Mouse (Mus musculus): ENCODE results near the gene Zcchc18. TPM values are rescaled to one million over a fixed set of nuclear protein-coding genes. Genes with fewer than 3 reads are reported as not detected.

Zcchc18 gene
- polyA plus RNA-seq, 1 experiment from 2014 or later = 137 TPM

GRCm38 (mm10) chrX:136996256-136996655, 3.3 kb downstream of the Zcchc18 start:
- H3K27ac ChIP-seq = no peak overlapping the region
- 0 out of 2 replicates have a peak, but pooled peaks cover 5% of the 10 kb centered on the region for H3K27me3 ChIP-seq
- H3K36me3 ChIP-seq = no peaks in the 10 kb centered on the region
- WGBS = 81% methylated on average over 2 of the region's 2 CpGs
- H3K4me2 ChIP-seq (replicated peaks) = no peak overlapping the region
- ATAC-seq (ENCODE audit: low FRiP score) = no peak
- H3K4me1 ChIP-seq = peaks cover 6% of the 10 kb centered on the region; the same call in 1 of the 2 replicates
- no peaks in the 10 kb centered on the region for H3K9me3 ChIP-seq (replicated peaks)
- H3K4me3 ChIP-seq = no peak overlapping the region
- H3K9ac ChIP-seq = no peak overlapping the region

DNA sequence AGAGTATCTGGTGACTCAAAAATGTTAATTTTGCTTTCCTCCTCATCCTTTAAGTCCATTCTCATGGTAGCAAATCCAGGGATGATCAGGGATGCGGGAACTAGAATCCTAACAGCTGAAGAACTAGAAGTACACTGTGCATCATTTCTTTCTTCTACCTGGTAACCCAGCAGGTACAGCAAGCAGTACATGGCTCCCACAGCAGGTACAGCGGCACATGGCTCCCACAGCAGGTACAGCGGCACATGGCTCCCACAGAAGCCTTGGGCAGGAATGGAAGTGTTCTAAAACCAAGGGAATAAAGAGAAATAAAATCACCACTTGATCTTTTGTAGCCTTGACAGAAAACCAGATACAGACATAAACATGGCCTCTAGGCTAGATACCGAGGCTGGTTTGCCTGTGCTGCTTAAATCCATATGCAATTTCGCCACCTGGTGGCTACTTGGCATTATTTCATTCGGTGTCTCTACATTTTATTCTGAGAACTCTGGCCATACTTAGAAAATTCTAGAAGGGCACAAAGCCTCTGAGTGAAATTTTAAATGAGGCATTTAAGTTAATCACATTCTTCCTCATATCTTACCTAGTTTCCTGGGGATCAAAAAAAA, 22.2 kb downstream of the Zcchc18 start:
- Histone ChIP-seq H3K9me3 (replicated peaks) (no peaks in the 10 kb centered on the region), H3K4me1 (no peaks in the 10 kb centered on the region), H3K36me3 (no peaks in the 10 kb centered on the region), H3K27me3 (no peaks in the 10 kb centered on the region), H3K27ac (no peak overlapping the region), H3K4me3 (no peak overlapping the region), H3K9ac (no peak overlapping the region), H3K4me2 (replicated peaks) (no peak overlapping the region)
- ATAC-seq (ENCODE audit: low FRiP score) = 0 out of 2 replicates have a peak, but pooled peaks have one; percentile 29
- 57% methylated on average over 6 of the region's 6 CpGs for WGBS

DNA sequence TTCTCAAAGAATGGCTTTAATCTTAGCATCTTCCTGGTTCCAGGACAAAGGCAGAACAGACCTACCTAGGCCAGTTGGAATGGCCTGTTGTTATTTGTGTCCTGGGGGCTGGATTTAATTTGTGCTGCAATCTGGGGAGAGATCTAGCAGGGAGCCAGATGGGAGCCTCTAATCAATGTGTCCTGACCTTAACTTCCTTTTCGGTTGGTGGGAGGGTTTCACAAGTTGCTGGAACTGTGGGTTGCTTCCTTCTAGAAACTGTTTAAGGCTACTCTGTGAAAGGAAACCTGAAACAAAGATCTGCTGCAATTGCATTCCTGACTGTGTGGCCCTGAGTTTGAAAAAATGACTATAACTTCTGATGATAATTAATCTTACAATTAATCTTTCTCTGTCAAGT, 24.7 kb downstream of the Zcchc18 start:
- Histone ChIP-seq H3K9me3 (replicated peaks) (no peaks in the 10 kb centered on the region), H3K4me2 (replicated peaks) (no peak overlapping the region), H3K27me3 (no peaks in the 10 kb centered on the region), H3K27ac (no peak overlapping the region), H3K9ac (no peak overlapping the region), H3K4me1 (no peaks in the 10 kb centered on the region), H3K36me3 (no peaks in the 10 kb centered on the region), H3K4me3 (no peak overlapping the region)
- ATAC-seq (ENCODE audit: low FRiP score) = no peak
- 72% methylated on average over 1 of the region's 1 CpGs for WGBS

DNA sequence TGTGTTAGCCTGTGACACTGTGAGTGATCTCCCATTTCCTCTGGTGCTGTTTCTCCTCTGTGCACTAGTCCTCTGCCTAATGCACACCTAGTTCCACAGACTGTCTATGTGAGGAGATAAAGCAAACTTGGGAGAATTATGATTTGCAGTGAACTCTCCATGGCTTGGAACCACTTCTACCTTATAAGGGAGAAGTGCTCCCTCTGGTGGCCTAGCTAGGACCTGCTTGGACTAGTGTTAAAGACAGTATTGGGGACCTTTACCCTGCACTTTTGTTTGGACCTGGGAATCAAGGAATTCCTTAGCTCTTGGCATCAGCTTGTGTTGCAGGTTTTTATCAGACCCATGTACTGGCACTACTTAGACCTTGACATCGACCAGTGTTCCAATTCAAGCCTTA, 26.4 kb downstream of the Zcchc18 start:
- Histone ChIP-seq H3K9me3 (replicated peaks) (no peaks in the 10 kb centered on the region), H3K4me3 (no peak overlapping the region), H3K9ac (no peak overlapping the region), H3K27me3 (no peaks in the 10 kb centered on the region), H3K4me2 (replicated peaks) (no peak overlapping the region), H3K36me3 (no peaks in the 10 kb centered on the region), H3K27ac (no peak overlapping the region), H3K4me1 (no peaks in the 10 kb centered on the region)
- 30% methylated on average over 1 of the region's 1 CpGs for WGBS
- no peak for ATAC-seq (ENCODE audit: low FRiP score)

GRCm38 (mm10) chrX:137030916-137031315, 38.0 kb downstream of the Zcchc18 start:
- no peaks in the 10 kb centered on the region for H3K36me3 ChIP-seq
- no peaks in the 10 kb centered on the region for H3K4me1 ChIP-seq
- 94% methylated on average over 8 of the region's 8 CpGs for WGBS

DNA sequence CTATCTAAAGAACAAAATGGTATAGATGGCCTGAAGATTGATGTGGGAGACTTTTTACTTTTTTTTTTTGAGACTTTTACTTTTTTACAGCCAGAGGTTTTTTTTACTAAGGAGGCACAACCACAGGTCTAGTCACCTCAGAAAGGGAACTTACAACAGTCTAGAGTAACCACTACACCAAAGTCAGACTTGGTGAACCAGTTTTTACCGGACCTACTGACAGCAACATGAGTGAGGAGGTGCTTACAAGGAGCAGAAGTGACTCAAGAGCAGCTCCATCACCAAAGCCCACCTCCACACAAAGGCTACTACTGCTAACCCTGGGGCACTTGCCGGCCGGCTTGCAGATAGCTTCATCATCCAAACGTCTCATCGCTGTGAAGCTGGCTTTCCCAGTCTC, 38.8 kb downstream of the Zcchc18 start:
- Histone ChIP-seq H3K9ac (no peak overlapping the region), H3K36me3 (no peaks in the 10 kb centered on the region), H3K4me3 (no peak overlapping the region), H3K9me3 (replicated peaks) (no peaks in the 10 kb centered on the region), H3K4me1 (no peaks in the 10 kb centered on the region), H3K27ac (no peak overlapping the region), H3K27me3 (no peaks in the 10 kb centered on the region), H3K4me2 (replicated peaks) (no peak overlapping the region)
- no peak for ATAC-seq (ENCODE audit: low FRiP score)
- 89% methylated on average over 5 of the region's 5 CpGs for WGBS

More at GRCm38 (mm10) chrX:137030916-137031315, 38.0 kb downstream of the Zcchc18 start:
- ATAC-seq (ENCODE audit: low FRiP score) = no peak
- no peaks in the 10 kb centered on the region for H3K9me3 ChIP-seq (replicated peaks)
- H3K27me3 ChIP-seq = no peaks in the 10 kb centered on the region
- no peak overlapping the region for H3K27ac ChIP-seq
- H3K4me2 ChIP-seq (replicated peaks) = no peak overlapping the region
- no peak overlapping the region for H3K4me3 ChIP-seq
- no peak overlapping the region for H3K9ac ChIP-seq

DNA sequence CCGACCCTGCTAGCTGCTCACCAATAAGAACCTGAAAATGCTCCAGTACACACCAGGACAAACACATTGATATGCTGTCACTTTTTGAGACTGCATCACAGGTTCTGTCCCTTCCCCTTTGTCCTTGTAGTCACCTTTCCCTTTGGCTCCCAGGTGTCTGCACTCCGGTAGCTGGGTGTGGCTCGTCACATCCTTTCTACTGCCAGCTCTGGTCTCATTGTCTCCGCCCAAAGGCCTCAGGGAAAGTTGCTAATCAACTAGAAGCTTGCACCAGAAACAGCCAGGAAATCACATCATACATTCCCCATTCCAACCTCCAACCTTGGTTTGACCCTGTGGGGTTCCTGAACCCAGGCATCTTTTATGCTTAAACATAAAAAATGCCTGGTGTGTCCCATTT, 41.4 kb downstream of the Zcchc18 start:
- no peak for ATAC-seq (ENCODE audit: low FRiP score)
- Histone ChIP-seq H3K36me3 (no peaks in the 10 kb centered on the region), H3K4me1 (no peaks in the 10 kb centered on the region), H3K4me2 (replicated peaks) (no peak overlapping the region), H3K27ac (no peak overlapping the region), H3K4me3 (no peak overlapping the region), H3K27me3 (no peaks in the 10 kb centered on the region), H3K9me3 (replicated peaks) (no peaks in the 10 kb centered on the region), H3K9ac (no peak overlapping the region)
- WGBS = 73% methylated on average over 4 of the region's 4 CpGs

DNA sequence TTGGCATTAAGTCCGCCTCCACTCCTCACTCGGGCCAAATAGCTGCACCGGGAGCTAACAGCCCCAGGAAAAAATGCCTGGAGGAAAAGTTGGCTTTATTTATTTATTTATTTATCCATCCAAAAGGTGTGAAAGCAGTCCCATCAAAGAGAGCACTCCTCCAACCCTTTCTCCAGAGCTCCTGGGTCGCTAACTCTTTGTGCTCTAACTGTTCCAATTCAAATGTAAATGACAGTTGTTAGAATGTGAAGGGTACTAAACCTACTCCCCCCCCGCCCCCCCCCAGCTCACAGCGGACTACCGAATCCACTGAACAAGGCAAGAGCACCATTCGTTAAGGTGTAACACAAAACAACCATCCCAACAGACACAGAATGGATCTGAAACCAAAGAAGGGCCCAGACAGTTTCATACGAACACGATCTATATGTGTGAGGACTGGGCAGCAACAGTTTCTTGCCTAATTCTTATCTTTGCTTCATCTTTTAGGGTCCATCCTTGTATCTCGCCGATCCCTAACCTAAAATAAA, 44.6 kb downstream of the Zcchc18 start:
- peak overlapping the region; percentile 86 for H3K27ac ChIP-seq

DNA sequence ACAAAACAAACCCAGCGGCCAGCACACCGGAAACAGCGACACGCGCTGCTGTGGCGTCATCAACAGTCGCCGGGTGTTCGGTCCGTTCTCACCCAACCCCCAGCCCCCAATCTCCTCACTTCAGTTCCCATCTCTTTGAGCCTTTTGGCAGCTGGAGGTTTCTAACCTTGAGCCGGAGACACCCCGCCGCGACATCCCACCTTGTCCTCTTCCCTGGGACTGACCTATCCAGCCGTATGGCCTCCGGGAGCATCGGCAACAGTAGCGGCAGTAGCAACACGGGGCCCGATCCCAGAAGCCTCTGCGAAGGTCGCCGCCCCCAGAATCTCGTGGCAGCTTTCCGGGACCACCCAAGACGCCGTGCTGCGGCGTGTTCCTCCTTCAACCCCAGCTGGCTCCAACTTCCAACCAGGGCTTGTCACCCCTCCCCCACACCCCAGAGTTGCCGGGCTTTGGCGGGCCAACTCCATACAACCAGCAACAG, 45.1 kb downstream of the Zcchc18 start, which contains the start of gene Slc25a53:
TSS of gene Slc25a53 (minus strand) at position 303 of the 484 bp plus-strand sequence.
- ATAC-seq (ENCODE audit: low FRiP score) = peak; percentile 97
- H3K27ac ChIP-seq = peak within 1 kb of the TSS; percentile 86
- H3K9me3 ChIP-seq (replicated peaks) = no peaks in the 10 kb centered on the region
- peak within 1 kb of the TSS; percentile 64 for H3K4me2 ChIP-seq (replicated peaks)
- peak within 1 kb of the TSS; percentile 48 for H3K4me3 ChIP-seq
- no peaks in the 10 kb centered on the region for H3K4me1 ChIP-seq
- WGBS = 32% methylated on average over 31 of the region's 31 CpGs
- H3K9ac ChIP-seq = peak within 1 kb of the TSS; percentile 62
- H3K27me3 ChIP-seq = no peaks in the 10 kb centered on the region
- no peaks in the 10 kb centered on the region for H3K36me3 ChIP-seq

More for the DNA sequence above, 44.6 kb downstream of the Zcchc18 start:
- 35% methylated on average over 12 of the region's 12 CpGs for WGBS
- H3K4me1 ChIP-seq = no peaks in the 10 kb centered on the region
- no peaks in the 10 kb centered on the region for H3K36me3 ChIP-seq
- H3K9ac ChIP-seq = peak overlapping the region; percentile 62
- H3K4me2 ChIP-seq (replicated peaks) = peak overlapping the region; percentile 64
- peak overlapping the region; percentile 48 for H3K4me3 ChIP-seq
- H3K27me3 ChIP-seq = no peaks in the 10 kb centered on the region
- no peak; the same call in 1 of the 2 replicates for ATAC-seq (ENCODE audit: low FRiP score)
- no peaks in the 10 kb centered on the region for H3K9me3 ChIP-seq (replicated peaks)

DNA sequence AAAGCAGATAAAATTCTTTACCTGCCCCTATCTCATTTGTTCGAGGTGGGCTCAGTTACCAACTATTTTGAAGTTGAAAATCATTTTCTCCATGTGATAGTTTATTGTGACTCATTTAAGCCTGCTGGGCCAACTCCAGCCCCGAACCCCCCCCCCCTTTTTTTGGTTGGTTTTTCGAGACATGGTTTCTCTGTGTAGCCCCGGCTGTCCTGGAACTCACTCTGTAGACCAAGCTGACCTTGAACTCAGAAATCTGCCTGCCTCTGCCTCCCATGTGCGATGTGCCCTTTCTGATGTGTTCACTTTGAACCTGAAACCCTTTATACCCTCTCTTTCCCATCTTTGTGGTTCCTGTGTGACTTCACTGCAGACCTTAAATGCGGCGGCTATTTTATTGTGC, 45.5 kb downstream of the Zcchc18 start:
- peak overlapping the region; percentile 48 for H3K4me3 ChIP-seq
- H3K9ac ChIP-seq = peak overlapping the region; percentile 62; the same call in 1 of the 2 replicates
- WGBS = 40% methylated on average over 7 of the region's 7 CpGs
- no peak overlapping the region for H3K27ac ChIP-seq
- peak; percentile 56 for ATAC-seq (ENCODE audit: low FRiP score)
- no peaks in the 10 kb centered on the region for H3K36me3 ChIP-seq
- peak overlapping the region; percentile 64 for H3K4me2 ChIP-seq (replicated peaks)
- H3K9me3 ChIP-seq (replicated peaks) = no peaks in the 10 kb centered on the region
- no peaks in the 10 kb centered on the region for H3K27me3 ChIP-seq
- H3K4me1 ChIP-seq = no peaks in the 10 kb centered on the region

Data from hindbrain, embryonic 12.5 days (tissue).